Mouse (Mus musculus) liver, adult 2 months (tissue): Measurements from ENCODE around the gene Ate1. TPM values are rescaled to one million over a fixed set of nuclear protein-coding genes. Genes with fewer than 3 reads are reported as not detected.

Experiments
- DNase-seq: peaks from one replicate; pipeline ENCODE4 v3.0.0-alpha.2; 2011; ENCODE audit warnings: low read depth, low spot score; ENCODE audit errors: extremely low read depth
- H3K27ac ChIP-seq: fragments of 200-500 bp; replicated peaks from 2 replicates; pipeline ENCODE4 v1.5.1; 2012; ENCODE audit warnings: low read depth, mild to moderate bottlenecking, control low read depth, inconsistent platforms, low read length; ENCODE audit not compliant: insufficient read depth
- H3K27me3 ChIP-seq: fragments of 200-500 bp; 2 replicates; pipeline ENCODE4 v1.6.1; 2012; ENCODE audit warnings: mild to moderate bottlenecking, moderate library complexity, low read length, inconsistent platforms; ENCODE audit not compliant: control insufficient read depth, insufficient read depth
- H3K36me3 ChIP-seq: fragments of 200-500 bp; 2 replicates; pipeline ENCODE4 v1.6.1; 2012; ENCODE audit warnings: low read length, inconsistent platforms; ENCODE audit not compliant: control insufficient read depth, insufficient read depth
- H3K4me1 ChIP-seq: fragments of 200-500 bp; 2 replicates; pipeline ENCODE4 v1.6.1; 2011; ENCODE audit warnings: low read length; ENCODE audit not compliant: control insufficient read depth, insufficient read depth
- H3K4me3 ChIP-seq: fragments of 200-500 bp; 2 replicates; pipeline ENCODE4 v1.5.1; 2011; ENCODE audit warnings: low read depth, mild to moderate bottlenecking, control low read depth, low read length, moderate library complexity; ENCODE audit not compliant: insufficient read depth
- H3K79me2 ChIP-seq: fragments of 200-500 bp; 2 replicates; pipeline ENCODE4 v1.6.1; 2012; ENCODE audit warnings: inconsistent platforms, mild to moderate bottlenecking, low read length, moderate library complexity; ENCODE audit not compliant: control insufficient read depth, insufficient read depth
- H3K9ac ChIP-seq: fragments of 200-500 bp; 2 replicates; pipeline ENCODE4 v1.6.1; 2012; ENCODE audit warnings: low read depth, mild to moderate bottlenecking, control low read depth, inconsistent platforms, low read length
- CTCF ChIP-seq: fragments of 200-500 bp; IDR thresholded peaks from 2 replicates; pipeline ENCODE4 v1.5.1; 2011; ENCODE audit warnings: low read depth, low read length, control low read depth
- POLR2A ChIP-seq: fragments of 200-500 bp; IDR thresholded peaks from 2 replicates; pipeline ENCODE4 v1.6.1; 2011; ENCODE audit warnings: low read length, control low read depth; ENCODE audit not compliant: insufficient read depth; ENCODE audit errors: extremely low read depth
- WGBS: fragments of 180-500 bp; shearing (Covaris S2); methylation state at CpG from one replicate; pipeline ENCODE4 v1.1.7; 2018; 5-methylcytosine and 5-hydroxymethylcytosine counted together
- polyA plus RNA-seq: library from polyadenylated mRNA; depleted of rRNA; stranded (reverse); fragments of >200 nt; gene quantifications from 2 replicates; pipeline ENCODE4 v1.2.3, GENCODE M21; 2012
- total RNA-seq: library from RNA; depleted of rRNA; stranded (reverse); fragments of >200 nt; gene quantifications from 2 replicates; pipeline ENCODE4 v1.2.3, GENCODE M21; 2014

Ate1 gene
- total and polyA plus RNA-seq, 2 experiments = 4.4 to 23.7 TPM

GRCm38 (mm10) chr7:130519096-130520048, 797 bp downstream of the Ate1 start:
- Histone ChIP-seq H3K27ac (peak overlapping the region; percentile 97), H3K4me1 (peaks cover 5% of the 10 kb centered on the region; the same call in 1 of the 2 replicates), H3K27me3 (no peaks in the 10 kb centered on the region), H3K4me3 (peak overlapping the region; percentile 94), H3K9ac (peak overlapping the region; percentile 96), H3K36me3 (0 out of 2 replicates have a peak, but pooled peaks cover 1% of the 10 kb centered on the region), H3K79me2 (peaks cover 11% of the 10 kb centered on the region)
- TF ChIP-seq CTCF (no peak), POLR2A (peak; percentile 43; the same call in 1 of the 2 replicates)
- under 1% methylated on average over 90 of the region's 90 CpGs for WGBS
- DNase-seq = peak; percentile 84

GRCm38 (mm10) chr7:130518213-130519095, 1.7 kb downstream of the Ate1 start:
- Histone ChIP-seq H3K27ac (no peak overlapping the region), H3K27me3 (no peaks in the 10 kb centered on the region), H3K9ac (peak overlapping the region; percentile 94), H3K4me1 (peaks cover 5% of the 10 kb centered on the region; the same call in 1 of the 2 replicates), H3K4me3 (peak overlapping the region; percentile 94), H3K79me2 (peaks cover 11% of the 10 kb centered on the region), H3K36me3 (peaks cover 4% of the 10 kb centered on the region; the same call in 1 of the 2 replicates)
- 6% methylated on average over 26 of the region's 26 CpGs for WGBS
- TF ChIP-seq POLR2A (no peak), CTCF (no peak)
- DNase-seq = peak; percentile 68

GRCm38 (mm10) chr7:130510243-130510642, 9.9 kb downstream of the Ate1 start:
- Histone ChIP-seq H3K4me1 (no peaks in the 10 kb centered on the region), H3K27me3 (no peaks in the 10 kb centered on the region), H3K27ac (no peak overlapping the region), H3K36me3 (peaks cover 42% of the 10 kb centered on the region), H3K4me3 (no peak overlapping the region), H3K79me2 (no peaks in the 10 kb centered on the region; the same call in 1 of the 2 replicates), H3K9ac (no peak overlapping the region)
- DNase-seq = no peak
- 91% methylated on average over 5 of the region's 5 CpGs for WGBS
- TF ChIP-seq POLR2A = no peak
- TF ChIP-seq CTCF = no peak

GRCm38 (mm10) chr7:130503006-130503405, 17.2 kb downstream of the Ate1 start:
- WGBS = 56% methylated on average over 5 of the region's 5 CpGs
- TF ChIP-seq CTCF (no peak), POLR2A (no peak)
- Histone ChIP-seq H3K4me1 (no peaks in the 10 kb centered on the region; the same call in none of the 2 replicates), H3K36me3 (peaks cover 26% of the 10 kb centered on the region), H3K79me2 (no peaks in the 10 kb centered on the region), H3K9ac (no peak overlapping the region), H3K27ac (no peak overlapping the region), H3K27me3 (no peaks in the 10 kb centered on the region), H3K4me3 (no peak overlapping the region)
- peak; percentile 71 for DNase-seq

GRCm38 (mm10) chr7:130501499-130501898, 18.7 kb downstream of the Ate1 start:
- Histone ChIP-seq H3K36me3 (peaks cover 18% of the 10 kb centered on the region; the same call in 1 of the 2 replicates), H3K4me3 (no peak overlapping the region), H3K27me3 (no peaks in the 10 kb centered on the region), H3K79me2 (no peaks in the 10 kb centered on the region), H3K27ac (no peak overlapping the region), H3K4me1 (no peaks in the 10 kb centered on the region; the same call in none of the 2 replicates), H3K9ac (no peak overlapping the region)
- 10% methylated on average over 1 of the region's 1 CpGs for WGBS
- TF ChIP-seq POLR2A (no peak), CTCF (no peak)
- DNase-seq = no peak
